Mouse (Mus musculus): Measurements from ENCODE around the gene 1110008P14Rik.

The 1110008P14Rik gene

DNA sequence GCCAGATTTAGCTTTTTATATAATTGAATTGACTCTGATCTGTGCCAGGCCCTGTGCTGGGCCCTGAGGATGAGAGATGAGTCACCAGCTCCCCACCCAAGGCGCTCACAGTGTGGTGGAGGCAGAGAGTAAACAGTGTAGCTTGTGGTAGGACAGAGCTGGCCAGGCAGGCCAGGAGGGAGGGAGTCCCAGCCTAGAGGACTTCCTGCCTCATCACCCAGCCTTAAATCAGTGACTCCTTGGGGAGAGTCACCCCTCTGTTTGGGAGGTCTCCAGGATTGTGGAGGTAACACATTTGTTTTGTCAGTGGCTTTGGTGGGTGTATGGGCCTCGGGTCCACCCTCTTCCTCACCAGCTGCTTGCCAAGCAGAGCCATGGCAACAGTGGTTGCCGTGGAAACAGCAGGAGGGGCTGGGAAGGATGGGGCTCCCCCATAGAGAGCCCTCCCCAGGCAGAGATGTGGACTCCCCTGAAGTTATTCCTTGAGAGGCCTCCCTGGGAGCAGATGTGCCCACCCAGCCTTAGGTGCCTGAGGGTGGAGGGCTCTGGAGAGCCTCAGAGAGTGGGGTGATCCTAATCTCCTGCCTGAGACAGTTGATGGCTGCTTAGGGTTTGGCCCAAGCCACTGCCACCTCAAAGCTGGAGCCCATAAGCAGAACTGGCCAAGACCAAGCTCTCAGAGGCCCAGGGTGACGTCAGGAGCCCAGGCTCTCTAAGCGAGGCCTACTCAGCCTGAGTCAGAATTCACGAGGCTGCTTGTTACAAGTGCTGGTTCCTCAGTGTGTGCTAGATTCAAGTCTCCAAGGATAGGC lies 39.0 kb downstream of the 1110008P14Rik start:
- DNase-seq (ENCODE audit: low read depth, low spot score): no peak

DNA sequence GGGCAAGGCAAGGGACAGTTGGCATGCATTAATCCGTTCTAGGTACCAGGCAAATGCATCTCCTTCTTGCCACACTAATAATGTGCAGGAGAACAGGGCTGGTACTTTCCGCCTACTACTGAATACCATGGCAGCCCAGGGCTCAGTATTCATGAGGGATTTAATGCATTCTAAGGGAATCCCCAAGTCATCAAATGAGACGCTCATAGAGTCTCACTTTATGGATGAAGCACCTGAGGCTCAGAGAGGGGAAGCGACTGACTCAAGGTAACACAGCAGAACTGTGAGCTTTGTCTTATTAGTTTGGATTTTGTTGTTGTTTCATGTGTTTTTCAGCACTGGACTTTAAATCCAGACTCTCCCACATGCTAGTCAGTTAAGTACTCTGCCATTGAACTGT lies 39.7 kb downstream of the 1110008P14Rik start:
- no peak for DNase-seq (ENCODE audit: low read depth, low spot score)

DNA sequence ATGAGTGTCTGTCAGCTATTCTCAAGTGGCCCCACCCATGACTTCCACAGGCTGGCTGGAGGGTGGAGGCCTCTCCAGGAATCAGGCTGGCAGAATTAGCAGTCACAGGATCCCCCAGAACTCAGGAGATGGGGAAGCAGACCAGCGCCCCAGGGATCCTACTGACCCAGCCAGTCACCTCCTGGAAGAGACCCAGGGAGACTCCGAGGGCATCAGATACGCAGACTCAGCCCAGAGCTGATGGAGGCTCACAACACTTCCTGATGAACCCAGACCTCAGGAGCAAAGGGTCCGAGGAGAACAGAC lies 40.2 kb downstream of the 1110008P14Rik start:
- DNase-seq (ENCODE audit: low read depth, low spot score): no peak

DNA sequence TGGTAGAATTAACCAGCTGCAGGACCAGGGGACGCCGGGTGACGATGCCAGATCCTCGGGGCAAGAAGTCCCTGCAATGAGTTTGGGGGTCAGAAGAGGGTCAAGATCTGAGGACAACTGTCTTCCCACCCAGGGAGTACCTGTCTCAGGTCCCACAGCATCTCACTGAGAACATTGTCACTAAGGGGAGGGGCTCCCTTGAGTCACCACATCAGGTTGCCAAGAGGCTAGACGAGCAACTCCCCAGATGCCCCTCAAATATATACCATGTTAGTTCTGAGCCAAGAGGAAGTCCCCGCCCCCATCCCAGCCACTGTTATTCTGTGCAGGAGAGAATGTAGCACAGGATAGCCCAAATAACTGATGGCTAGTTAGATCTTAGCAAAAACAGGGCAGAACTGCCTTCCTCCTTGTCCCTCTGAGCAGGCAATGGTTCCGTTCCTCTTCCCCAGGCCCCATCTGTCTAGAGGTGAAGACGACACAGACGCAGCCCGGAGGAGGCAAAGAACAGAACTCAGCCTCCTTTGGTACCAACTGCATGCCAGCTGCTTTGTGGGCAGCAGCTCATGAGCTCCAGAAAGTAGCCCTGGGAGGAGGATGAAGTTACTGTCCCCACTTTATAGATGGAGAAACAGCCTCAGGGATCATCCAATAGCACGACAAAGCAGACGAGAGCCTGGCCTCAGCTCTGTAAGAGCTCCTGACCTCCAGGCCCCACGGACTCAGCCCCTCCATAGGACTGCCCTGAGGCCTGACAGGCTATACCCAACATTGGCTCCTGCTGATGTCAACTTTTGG lies 40.7 kb downstream of the 1110008P14Rik start:
- no peak for DNase-seq (ENCODE audit: low read depth, low spot score)

DNA sequence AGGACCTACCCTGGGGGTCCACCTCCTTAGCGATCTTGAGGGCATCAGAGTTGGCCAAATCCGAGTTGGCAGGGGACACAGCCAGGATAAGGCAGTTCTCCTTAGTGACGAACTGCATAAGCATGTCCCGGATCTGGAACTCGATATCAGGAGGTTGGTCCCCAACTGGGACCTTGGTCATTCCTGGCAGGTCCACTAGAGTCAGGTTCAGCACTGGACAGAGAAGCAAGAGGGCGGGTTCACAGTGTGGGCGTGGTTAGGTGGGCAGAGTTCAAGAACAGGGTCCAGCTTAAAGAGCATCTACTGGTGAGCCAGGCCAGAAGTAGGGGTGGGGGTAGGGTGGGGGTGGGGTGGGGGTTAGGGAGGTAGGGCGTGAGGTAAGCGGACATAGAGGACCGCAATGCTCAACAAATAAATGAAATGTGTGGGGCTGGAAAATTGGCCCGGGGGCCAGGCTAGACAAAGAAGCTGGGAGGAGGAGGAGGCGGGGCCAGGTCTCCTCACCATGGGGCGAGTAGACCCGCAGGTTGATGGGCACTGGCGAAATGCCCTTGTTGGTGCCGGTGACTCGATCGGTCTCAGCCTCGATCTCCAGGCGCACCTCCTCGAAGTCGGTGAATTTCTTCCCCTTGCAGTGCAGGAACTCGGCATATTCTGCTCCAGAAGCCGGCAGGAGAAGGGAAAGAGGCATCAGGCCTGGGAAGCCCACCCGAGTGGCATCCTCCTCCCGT lies 41.7 kb downstream of the 1110008P14Rik start:
- DNase-seq (ENCODE audit: low read depth, low spot score): no peak

DNA sequence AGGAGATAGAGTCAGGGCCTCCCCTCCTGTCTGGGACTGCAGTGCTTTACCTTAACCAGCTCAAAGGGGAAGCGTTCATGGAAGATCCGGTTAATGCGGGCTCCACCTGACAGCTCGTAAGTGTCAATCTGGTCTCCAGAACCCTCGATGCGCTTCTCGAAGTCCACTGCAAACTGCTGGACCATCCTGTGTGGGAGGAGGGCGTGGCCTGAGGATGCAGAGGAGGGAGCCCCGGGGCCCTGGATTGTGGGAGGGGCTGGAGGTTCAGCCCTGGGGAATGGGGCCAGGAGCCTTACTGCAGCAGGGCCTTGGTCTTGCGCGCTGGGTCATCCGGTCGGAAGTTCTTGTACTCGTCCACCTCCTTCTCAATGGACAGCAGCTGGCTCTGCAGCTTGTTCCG lies 45.9 kb downstream of the 1110008P14Rik start:
- DNase-seq (ENCODE audit: low read depth, low spot score): no peak

DNA sequence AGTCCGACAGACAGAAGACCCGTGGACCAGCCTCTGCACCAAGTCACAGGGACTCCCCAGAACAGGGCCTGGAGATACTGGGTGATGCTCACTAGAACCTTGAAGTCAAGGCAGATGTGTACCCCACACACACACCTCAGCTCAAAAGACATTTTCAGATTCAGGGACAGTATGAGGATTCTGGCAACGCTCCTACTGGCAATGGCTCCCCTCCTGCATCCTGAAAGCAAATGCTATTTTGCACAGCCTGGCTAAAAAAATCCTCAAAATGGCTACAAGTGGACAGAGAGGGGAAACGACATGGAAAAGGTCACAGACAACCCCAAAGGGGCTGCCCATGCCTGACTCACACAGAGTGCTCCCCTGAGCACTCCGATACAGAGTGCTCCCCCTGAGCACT lies 49.6 kb downstream of the 1110008P14Rik start:
- no peak for DNase-seq (ENCODE audit: low read depth, low spot score)

DNA sequence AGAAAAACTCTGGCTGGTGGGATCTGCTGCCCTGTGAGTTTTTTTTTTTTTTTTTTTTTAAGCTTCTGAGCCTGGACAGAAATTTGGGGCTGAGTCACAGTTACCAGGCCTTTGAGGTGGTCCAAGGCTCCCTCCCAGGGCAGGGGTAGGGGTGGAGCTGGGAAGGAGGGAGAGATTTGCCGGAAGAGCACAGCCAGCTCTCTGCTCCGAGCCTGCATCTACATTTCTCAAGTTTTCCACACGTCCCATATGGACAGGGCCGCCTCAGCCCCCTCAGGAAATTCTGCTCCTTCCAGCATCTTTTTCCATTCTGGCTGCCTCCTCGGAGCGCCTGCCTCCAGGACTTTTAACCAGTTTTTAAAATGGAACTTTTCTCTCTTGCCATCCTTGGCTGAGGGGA lies 52.2 kb downstream of the 1110008P14Rik start:
- no peak for DNase-seq (ENCODE audit: low read depth, low spot score)

DNA sequence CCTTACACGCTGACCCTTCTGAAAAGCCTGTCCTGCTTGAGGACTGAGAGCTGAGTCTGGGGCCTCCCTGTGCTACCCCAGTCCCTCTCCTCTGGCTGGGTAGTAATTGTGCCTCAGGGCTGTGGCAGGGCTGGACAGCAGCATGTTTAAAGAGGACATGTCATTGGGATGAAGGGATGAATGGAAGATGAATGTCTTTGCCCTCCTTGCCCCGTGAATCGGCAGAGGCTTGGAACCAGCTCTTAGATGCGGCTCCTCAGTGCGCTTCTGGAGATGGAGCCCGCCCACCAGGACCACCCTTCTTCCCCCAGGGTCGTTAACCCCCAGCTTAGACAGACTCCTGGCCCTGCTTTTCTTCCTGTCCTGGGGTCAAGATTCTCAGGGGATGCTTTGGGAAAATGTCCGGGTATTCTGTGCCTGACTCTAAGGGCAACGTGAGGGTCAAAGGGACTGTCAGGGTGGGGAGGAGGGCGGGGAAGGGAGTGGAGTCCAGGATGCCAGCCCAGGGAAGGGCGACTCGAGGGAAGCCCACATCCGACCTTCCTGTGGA lies 52.8 kb downstream of the 1110008P14Rik start:
- DNase-seq (ENCODE audit: low read depth, low spot score): no peak

DNA sequence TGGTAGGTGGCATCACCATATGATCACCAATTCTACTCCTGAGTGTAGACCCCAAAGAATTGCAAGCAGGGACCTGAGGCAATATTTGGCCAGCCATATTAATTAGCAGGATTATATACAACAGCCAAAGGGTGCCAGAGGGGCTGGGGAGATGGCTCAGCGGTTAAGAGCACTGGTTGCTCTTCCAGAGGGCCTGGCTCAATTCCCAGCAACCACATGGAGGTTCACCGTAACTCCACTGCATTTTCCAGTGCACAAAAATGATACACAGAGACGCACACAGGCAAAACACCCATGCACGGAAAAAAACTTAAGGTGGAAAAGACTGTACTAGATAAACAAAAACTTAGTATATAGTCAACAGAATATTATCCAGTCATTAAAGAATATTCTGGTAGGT lies 54.5 kb downstream of the 1110008P14Rik start:
- no peak for DNase-seq (ENCODE audit: low read depth, low spot score)
